Mouse (Mus musculus) bone marrow macrophage, adult 2 months (primary cell): ENCODE measurements around the gene Rasd1. TPM values are rescaled to one million over a fixed set of nuclear protein-coding genes. Genes with fewer than 3 reads are reported as not detected.

Experiments used
- H3K27ac ChIP-seq: 2 replicates; pipeline ENCODE4 v1.5.1; 2012; ENCODE audit warnings: low read depth, low read length; ENCODE audit not compliant: insufficient read depth
- H3K4me1 ChIP-seq: 2 replicates; pipeline ENCODE4 v1.6.1; 2012; ENCODE audit warnings: low read length; ENCODE audit not compliant: control insufficient read depth, insufficient read depth
- H3K4me3 ChIP-seq: 2 replicates; pipeline ENCODE4 v1.5.1; 2012; ENCODE audit warnings: mild to moderate bottlenecking, low read length, moderate library complexity; ENCODE audit not compliant: insufficient read depth
- CTCF ChIP-seq: IDR thresholded peaks from 2 replicates; pipeline ENCODE4 v1.5.1; 2012; ENCODE audit warnings: low read depth, mild to moderate bottlenecking, low read length, moderate library complexity
- POLR2A ChIP-seq: IDR thresholded peaks from 2 replicates; pipeline ENCODE4 v1.6.1; 2012; ENCODE audit warnings: mild to moderate bottlenecking, low read depth, low read length, borderline replicate concordance
- polyA plus RNA-seq: library from polyadenylated mRNA; stranded (reverse); fragments of >200 nt; gene quantifications from 2 replicates; pipeline ENCODE4 v1.2.4, GENCODE M21; 2012; ENCODE audit not compliant: missing spikeins, insufficient read depth, insufficient read length

Gene Rasd1
- polyA plus RNA-seq, 1 experiment = not detected

DNA sequence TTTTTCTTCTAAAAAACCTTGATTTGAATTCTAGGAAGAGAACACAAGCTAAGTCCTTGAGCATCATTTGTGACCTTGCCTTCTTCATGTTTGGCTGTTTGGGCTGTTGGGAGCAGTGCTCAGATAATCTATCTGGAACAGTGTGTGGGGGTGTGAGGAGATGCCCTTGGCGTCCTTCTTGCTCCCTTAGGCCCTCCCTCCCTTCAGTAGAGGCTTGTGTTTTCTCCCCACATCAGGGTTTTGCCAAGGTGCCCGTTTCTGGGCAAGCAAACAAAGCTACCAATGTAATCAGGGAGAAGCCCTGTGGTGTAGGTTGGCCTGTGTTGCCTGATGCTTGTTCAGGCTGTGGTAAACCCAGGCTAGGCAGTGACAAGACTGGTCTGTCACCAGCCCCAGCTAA lies 27.1 kb downstream of the Rasd1 start:
- Histone ChIP-seq H3K27ac (no peak overlapping the region), H3K4me1 (peaks cover 16% of the 10 kb centered on the region), H3K4me3 (no peak overlapping the region)
- TF ChIP-seq CTCF = no peak
- no peak for TF ChIP-seq POLR2A

DNA sequence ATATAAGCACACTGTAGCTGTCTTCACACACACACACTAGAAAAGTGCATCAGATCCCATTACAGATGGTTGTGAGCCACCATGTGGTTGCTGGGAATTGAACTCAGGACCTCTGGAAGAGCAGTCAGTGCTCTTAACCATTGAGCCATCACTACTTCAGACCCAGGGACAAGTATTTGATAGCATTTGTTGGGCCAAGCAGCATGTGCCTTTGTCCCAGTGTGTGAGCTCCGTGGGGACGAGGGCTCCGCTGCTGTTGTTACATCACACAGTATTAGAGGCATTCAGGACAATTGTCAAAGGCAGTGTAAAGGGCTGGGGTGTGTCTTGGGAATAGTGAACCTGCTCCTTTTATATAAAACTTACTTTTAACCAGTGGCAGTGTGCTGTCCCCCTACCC lies 27.7 kb downstream of the Rasd1 start:
- TF ChIP-seq POLR2A (no peak), CTCF (no peak)
- Histone ChIP-seq H3K27ac (no peak overlapping the region), H3K4me1 (peaks cover 11% of the 10 kb centered on the region), H3K4me3 (no peak overlapping the region)

DNA sequence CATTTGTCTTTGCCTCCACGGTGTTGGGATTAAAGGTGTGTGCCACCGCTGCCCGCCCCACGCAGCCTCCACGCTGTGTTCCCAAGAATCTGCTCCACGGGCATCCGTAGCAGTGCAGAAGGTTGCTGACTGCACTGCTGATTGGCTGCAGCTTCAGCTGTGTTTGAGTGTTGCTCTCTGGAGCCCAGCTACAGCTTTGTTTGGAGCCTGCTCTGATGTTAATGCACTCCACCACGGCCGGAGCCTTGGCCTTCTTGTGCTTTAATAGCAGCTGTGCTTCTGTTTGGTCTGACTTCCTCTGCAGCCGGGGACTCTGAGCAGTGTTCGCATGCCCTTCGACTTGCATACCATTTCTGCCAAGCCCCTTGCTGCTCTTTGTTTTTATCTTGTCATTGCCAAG lies 30.8 kb downstream of the Rasd1 start:
- no peaks in the 10 kb centered on the region for H3K4me1 ChIP-seq
- no peak overlapping the region for H3K27ac ChIP-seq
- no peak overlapping the region for H3K4me3 ChIP-seq
- TF ChIP-seq CTCF = no peak
- TF ChIP-seq POLR2A = no peak

DNA sequence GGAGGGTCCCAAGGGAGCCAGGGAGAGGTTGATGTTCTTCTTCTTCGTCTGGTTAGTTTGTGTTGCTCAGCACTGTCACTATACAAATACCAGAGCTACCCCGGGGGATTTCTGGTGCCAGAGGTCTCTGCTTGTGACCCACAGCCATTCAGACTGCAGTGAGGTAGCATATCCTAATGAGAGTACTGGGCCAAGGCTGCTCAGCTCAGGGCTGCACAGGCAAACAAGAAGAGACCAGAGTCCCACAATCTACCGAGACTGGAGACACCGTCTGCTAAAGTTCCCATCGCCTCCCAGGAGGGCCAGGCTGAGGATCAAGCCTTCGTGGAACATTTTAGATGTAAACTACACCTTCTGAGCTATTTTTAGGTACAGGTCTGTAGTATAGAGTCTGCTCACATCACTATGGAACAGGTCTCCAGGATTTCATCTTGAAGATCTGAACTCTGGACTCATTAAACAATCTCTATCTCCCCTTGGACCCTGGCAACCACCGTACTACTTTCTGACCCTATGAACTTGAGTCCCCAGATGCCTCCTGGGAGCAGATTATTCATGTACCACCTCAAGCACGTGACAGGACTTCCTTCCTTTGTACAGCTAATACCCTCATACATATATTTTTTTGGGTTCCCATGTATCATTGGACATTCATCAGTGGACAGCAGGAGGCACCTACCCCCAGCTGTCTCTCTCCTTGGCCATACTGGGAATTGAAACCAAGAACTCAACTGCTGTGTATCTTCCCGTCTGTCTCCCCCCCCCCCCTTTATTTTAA lies 32.0 kb downstream of the Rasd1 start:
- no peak for TF ChIP-seq CTCF
- TF ChIP-seq POLR2A = no peak
- Histone ChIP-seq H3K4me1 (no peaks in the 10 kb centered on the region), H3K27ac (no peak overlapping the region), H3K4me3 (no peak overlapping the region)

DNA sequence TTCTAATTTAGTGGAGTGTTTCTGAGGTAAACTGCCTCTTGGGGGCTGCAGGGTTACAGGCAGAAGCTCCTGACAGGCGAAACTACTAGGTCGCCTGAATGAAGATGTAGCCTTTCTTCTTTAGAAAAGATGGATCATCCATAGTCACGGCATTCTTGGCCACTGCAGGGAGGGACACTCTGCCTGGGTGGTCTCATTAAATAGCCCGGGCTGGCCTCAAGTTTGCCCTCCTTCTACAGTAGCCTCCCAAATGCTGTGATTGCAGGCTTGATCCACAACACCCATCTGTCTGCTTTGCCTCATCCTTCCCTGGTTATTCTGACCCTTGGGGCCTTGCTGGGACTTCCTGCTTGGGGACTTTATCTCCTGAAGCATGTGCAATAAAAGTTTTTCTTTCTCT lies 34.7 kb downstream of the Rasd1 start:
- no peak overlapping the region for H3K4me3 ChIP-seq
- TF ChIP-seq CTCF = no peak
- TF ChIP-seq POLR2A = no peak
- no peak overlapping the region for H3K27ac ChIP-seq
- H3K4me1 ChIP-seq = no peaks in the 10 kb centered on the region

DNA sequence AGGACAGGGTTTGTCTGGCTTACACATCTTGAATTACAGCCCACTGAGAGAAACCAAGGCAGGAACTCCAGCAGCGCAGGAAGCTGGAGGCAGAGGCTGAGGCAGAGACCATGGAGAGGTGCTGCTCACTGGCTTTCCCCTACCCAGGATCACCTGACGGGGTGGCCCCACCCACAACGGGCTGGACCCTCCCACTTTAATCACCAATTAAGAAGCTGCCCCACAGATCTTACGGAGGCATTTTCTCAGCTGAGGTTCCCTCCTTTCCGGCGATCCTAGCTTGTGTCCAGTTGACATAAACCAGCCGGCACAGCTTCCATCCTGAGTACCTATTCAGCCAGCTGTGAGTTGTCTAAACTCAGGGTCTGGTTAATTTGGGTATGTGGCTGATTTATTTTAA lies 43.5 kb downstream of the Rasd1 start:
- no peak overlapping the region for H3K4me3 ChIP-seq
- no peaks in the 10 kb centered on the region for H3K4me1 ChIP-seq
- no peak overlapping the region for H3K27ac ChIP-seq
- no peak for TF ChIP-seq CTCF
- TF ChIP-seq POLR2A = no peak

DNA sequence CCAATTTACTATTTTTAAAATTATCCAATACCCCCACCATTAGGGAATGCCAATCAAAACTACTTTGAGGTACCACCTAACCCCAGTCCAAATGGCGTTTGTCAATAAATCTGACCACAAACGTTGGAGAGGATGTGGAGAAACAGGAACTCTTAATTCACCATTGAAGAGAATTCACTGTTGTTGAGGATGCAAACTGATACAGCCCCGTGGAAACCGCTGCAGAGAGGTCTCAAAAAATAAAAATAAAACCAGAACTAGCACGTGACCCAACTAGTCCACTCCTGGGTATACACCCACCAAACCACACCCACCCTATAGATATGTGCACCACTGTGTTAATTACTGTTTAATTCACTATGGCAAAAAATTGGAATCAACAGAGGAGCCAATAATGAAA lies 44.4 kb downstream of the Rasd1 start:
- no peak overlapping the region for H3K27ac ChIP-seq

DNA sequence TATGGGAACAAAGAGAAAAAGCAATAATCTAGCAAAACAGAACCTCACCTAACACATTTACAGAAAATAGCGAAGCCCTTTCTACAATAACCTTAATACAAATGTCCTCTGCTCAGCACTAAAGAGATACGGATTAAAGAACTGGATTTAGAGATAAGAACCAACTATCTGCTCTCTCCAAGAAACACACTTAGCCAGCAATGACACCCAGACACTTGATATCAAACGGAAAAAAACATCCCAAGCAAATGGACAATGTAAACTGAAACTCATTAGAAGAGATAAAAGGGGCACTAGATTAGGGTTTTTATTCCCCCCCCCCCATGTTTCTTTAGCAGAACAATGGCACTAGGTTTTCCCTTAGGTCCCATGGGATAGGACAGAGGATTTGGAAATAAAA lies 45.3 kb downstream of the Rasd1 start:
- Histone ChIP-seq H3K27ac (no peak overlapping the region), H3K4me1 (no peaks in the 10 kb centered on the region), H3K4me3 (no peak overlapping the region)
- no peak for TF ChIP-seq CTCF
- no peak for TF ChIP-seq POLR2A

More for the DNA sequence above, 44.4 kb downstream of the Rasd1 start:
- H3K4me1 ChIP-seq = no peaks in the 10 kb centered on the region
- TF ChIP-seq POLR2A (no peak), CTCF (no peak)
- no peak overlapping the region for H3K4me3 ChIP-seq

DNA sequence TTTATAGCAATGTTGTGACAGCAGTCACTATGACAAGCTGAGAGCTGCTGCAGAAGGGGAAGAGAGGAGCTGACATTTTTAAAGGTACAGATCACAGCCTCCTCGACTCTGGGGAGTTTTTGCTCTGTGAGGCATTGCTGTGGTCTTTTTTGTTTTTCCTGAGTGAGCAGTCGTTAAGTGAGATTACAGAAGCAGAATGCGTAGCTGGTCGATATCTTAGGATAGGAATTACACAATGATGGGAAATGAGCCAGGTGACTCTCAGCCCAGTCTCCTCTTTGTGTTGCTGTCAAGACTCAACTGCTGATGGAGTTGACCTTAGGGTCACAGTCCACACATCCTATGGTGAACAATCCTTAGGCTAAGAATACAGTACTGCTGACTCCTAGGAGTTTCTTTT lies 46.7 kb downstream of the Rasd1 start:
- no peak overlapping the region for H3K4me3 ChIP-seq
- no peaks in the 10 kb centered on the region for H3K4me1 ChIP-seq
- TF ChIP-seq CTCF = no peak
- no peak overlapping the region for H3K27ac ChIP-seq

DNA sequence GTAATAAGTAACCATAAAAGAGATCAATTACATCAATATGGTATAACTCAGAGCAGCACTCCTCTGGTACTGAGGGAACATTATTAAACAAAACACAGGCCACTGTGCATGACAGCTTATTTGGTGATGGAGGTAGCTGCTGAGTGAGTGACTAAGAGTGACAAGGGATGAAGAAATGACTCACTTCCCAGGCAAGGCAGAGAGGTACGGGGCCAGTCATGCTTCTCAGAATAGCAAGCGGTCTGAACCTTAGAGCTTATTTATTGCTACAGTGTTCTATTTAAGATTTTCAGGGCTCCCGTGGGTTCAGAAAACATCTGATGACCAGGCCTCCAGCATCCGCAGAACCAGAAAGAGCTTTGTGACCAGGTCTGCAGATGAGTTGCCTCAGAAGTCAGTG lies 51.0 kb downstream of the Rasd1 start:
- TF ChIP-seq CTCF (no peak), POLR2A (no peak)
- H3K4me1 ChIP-seq = no peaks in the 10 kb centered on the region
- H3K4me3 ChIP-seq = no peak overlapping the region
- no peak overlapping the region for H3K27ac ChIP-seq

Other genes with a start within 250 kb of the Rasd1 start
- not detected in 2 replicates for gene Pld6, start 177.3 kb downstream of the Rasd1 start, polyA plus RNA-seq
- 71.7 and 76.6 TPM in 2 replicates for gene Flcn, start 154.9 kb downstream of the Rasd1 start, polyA plus RNA-seq
- gene Nt5m, start 125.5 kb downstream of the Rasd1 start, polyA plus RNA-seq = 11.8 and 14.7 TPM in 2 replicates
- 43.1 and 44.0 TPM in 2 replicates for gene Cops3, start 125.1 kb downstream of the Rasd1 start, polyA plus RNA-seq
- 15.9 and 18.4 TPM in 2 replicates for gene Med9, start 16.7 kb downstream of the Rasd1 start, polyA plus RNA-seq
- gene Pemt, start 81.5 kb upstream of the Rasd1 start, polyA plus RNA-seq = 1.4 and 4.6 TPM in 2 replicates
- 11.3 and 12.9 TPM in 2 replicates for gene Rai1, start 140.1 kb upstream of the Rasd1 start, polyA plus RNA-seq